Mouse (Mus musculus): ENCODE measurements around the gene Cacna1b. TPM values are rescaled to one million over a fixed set of nuclear protein-coding genes. Genes with fewer than 3 reads are reported as not detected.

Gene Cacna1b
- 0.23 and 0.26 TPM in 2 replicates for polyA plus RNA-seq (2014; fragmentation: Nextera tagmentation; extraction: Ambion mirVana)

DNA sequence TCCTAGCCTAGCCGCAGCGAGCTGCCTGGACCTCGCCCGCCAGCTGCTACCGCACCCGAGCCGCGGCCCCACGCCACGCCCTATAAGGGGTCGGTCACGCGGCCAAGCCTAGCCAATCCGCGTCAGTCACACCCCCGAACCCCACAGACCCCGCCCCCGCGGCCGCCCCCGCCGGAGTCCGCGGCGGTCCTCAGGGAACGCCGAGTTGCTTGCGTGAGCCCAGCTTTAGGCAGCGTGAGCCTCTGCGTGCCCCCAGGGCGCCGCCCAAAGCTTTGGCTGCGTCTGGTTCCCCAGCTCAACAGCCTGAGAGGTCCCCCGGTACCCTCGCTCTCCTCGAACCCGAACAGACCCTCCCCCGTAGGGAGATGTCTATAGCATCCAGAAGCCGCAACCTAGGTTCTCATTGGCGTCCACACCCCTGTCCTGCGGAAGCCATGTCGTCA lies at the start of gene Cacna1b:
Gene Cacna1b, minus strand, starts transcription at position 38 of the 443 bp plus-strand sequence.
- H3K27me3 ChIP-seq (replicated peaks; ENCODE audit: control insufficient read depth, insufficient read depth, low read length) = peaks cover 30% of the 10 kb centered on the region
- H3K4me2 ChIP-seq = peak within 1 kb of the TSS; percentile 90
- no peaks in the 10 kb centered on the region for H3K36me3 ChIP-seq (ENCODE audit: control insufficient read depth, insufficient read depth, low read length)
- WGBS = under 1% methylated on average over 40 of the region's 42 CpGs
- DNase-seq (ENCODE audit: low spot score) = peak; percentile 65
- peak; percentile 84 for ATAC-seq (replicated peaks; ENCODE audit: low FRiP score)
- H3K27ac ChIP-seq (ENCODE audit: low read depth, low read length) = no peak within 1 kb of the TSS
- no peaks in the 10 kb centered on the region for H3K9me3 ChIP-seq (ENCODE audit: control insufficient read depth, low read length)
- peaks cover 11% of the 10 kb centered on the region for H3K4me1 ChIP-seq (replicated peaks; ENCODE audit: control insufficient read depth, insufficient read depth, low read length)
- no peak within 1 kb of the TSS for H3K9ac ChIP-seq (ENCODE audit: low read depth, low read length)
- H3K4me3 ChIP-seq (ENCODE audit: low read depth, low read length) = peak within 1 kb of the TSS; percentile 57

DNA sequence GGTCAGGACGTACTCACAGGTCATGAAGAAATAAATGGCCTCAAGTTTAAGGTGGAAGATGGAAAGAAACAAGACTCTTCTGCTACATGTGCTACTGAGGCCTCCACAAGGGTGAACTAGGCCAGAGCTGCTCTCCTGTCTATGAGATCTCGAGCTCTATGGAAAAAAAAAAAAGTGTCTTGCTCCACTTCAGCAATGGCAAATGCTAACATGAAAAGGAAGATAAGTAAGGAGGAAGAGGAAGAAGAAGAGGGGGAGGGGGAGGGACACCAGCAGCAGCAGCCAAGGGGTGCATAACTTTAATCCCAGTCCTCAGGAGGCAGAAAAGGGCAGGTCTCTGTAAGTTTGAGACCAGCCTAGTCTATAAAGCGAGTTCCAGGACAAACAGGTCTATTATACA lies 46.8 kb upstream of the Cacna1b start:
- Histone ChIP-seq H3K27ac (ENCODE audit: low read depth, low read length) (no peak overlapping the region), H3K4me3 (ENCODE audit: low read depth, low read length) (no peak overlapping the region), H3K36me3 (ENCODE audit: control insufficient read depth, insufficient read depth, low read length) (peaks cover 42% of the 10 kb centered on the region), H3K4me1 (replicated peaks; ENCODE audit: control insufficient read depth, insufficient read depth, low read length) (no peaks in the 10 kb centered on the region), H3K9ac (ENCODE audit: low read depth, low read length) (no peak overlapping the region), H3K9me3 (ENCODE audit: control insufficient read depth, low read length) (no peaks in the 10 kb centered on the region), H3K27me3 (replicated peaks; ENCODE audit: control insufficient read depth, insufficient read depth, low read length) (no peaks in the 10 kb centered on the region), H3K4me2 (no peak overlapping the region)
- DNase-seq (ENCODE audit: low spot score) (no peak), ATAC-seq (replicated peaks; ENCODE audit: low FRiP score) (no peak)
- 78% methylated on average over 3 of the region's 3 CpGs for WGBS

DNA sequence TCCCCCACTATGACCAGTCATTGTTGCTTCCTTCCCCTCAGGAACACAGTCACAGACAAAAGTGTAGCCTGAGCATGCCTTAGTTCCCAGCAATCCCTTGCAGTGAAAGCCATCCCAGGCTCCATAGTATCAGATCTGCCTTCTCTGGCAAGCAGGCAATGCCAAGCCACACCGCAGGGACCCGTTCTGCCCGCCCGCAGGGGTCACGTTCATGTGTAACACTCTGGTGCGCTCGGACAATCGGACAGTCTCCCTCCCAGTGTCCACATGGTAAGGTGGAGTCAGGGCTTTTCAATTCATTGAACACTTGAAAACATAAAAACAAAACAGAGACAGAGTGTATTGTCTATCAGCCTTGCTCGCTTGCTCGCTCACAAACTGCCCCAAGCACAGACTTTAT lies 44.7 kb upstream of the Cacna1b start:
- peaks cover 34% of the 10 kb centered on the region for H3K36me3 ChIP-seq (ENCODE audit: control insufficient read depth, insufficient read depth, low read length)

DNA sequence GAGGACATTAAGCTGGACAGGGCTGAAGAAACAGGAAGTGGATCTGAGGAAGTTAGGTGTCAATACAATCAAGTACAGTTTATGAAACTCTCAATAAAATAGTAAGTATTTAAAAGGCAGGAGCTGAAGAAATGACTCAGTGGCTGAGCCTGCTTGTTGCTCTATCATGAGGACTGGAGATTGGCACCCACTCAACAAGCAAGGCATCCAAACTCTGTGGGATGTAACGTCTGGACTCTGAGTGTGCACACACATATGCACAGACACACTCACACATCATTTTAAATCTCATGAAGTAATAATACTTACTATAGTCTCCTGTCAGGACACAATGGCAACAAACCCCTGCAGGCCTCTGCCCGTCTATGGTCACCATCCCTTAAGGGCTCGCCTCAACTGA lies 44.1 kb upstream of the Cacna1b start:
- no peak overlapping the region for H3K27ac ChIP-seq (ENCODE audit: low read depth, low read length)
- 93% methylated on average over 3 of the region's 3 CpGs for WGBS
- no peaks in the 10 kb centered on the region for H3K4me1 ChIP-seq (replicated peaks; ENCODE audit: control insufficient read depth, insufficient read depth, low read length)
- ATAC-seq (replicated peaks; ENCODE audit: low FRiP score) = no peak
- no peaks in the 10 kb centered on the region for H3K27me3 ChIP-seq (replicated peaks; ENCODE audit: control insufficient read depth, insufficient read depth, low read length)
- no peak overlapping the region for H3K4me2 ChIP-seq
- H3K4me3 ChIP-seq (ENCODE audit: low read depth, low read length) = no peak overlapping the region
- no peak overlapping the region for H3K9ac ChIP-seq (ENCODE audit: low read depth, low read length)
- no peaks in the 10 kb centered on the region for H3K9me3 ChIP-seq (ENCODE audit: control insufficient read depth, low read length)
- no peak for DNase-seq (ENCODE audit: low spot score)
- H3K36me3 ChIP-seq (ENCODE audit: control insufficient read depth, insufficient read depth, low read length) = peaks cover 32% of the 10 kb centered on the region

More for the DNA sequence above, 44.7 kb upstream of the Cacna1b start:
- no peak for DNase-seq (ENCODE audit: low spot score)
- Histone ChIP-seq H3K9ac (ENCODE audit: low read depth, low read length) (no peak overlapping the region), H3K4me2 (no peak overlapping the region), H3K4me3 (ENCODE audit: low read depth, low read length) (no peak overlapping the region), H3K27ac (ENCODE audit: low read depth, low read length) (no peak overlapping the region), H3K27me3 (replicated peaks; ENCODE audit: control insufficient read depth, insufficient read depth, low read length) (no peaks in the 10 kb centered on the region), H3K9me3 (ENCODE audit: control insufficient read depth, low read length) (no peaks in the 10 kb centered on the region), H3K4me1 (replicated peaks; ENCODE audit: control insufficient read depth, insufficient read depth, low read length) (no peaks in the 10 kb centered on the region)
- ATAC-seq (replicated peaks; ENCODE audit: low FRiP score) = no peak
- 95% methylated on average over 10 of the region's 10 CpGs for WGBS

DNA sequence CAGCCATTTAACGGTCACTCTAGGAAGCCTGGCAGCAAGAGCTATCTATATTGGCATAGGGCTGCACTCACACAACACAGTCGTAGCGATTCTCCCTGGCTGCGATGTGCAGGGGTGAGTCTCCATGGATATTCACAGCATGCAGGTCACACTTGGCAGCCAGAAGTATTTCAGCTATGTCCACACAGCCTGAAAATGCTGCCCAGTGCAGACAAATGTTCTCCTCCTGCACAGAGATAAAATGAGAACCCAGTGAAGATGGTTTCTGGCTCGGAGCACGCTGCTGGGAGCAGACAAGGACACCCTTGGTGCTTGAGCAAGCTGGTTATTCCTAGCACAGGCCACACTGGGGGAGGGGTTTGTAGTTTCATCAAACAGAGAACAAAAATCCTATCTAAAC lies 43.2 kb upstream of the Cacna1b start:
- ATAC-seq (replicated peaks; ENCODE audit: low FRiP score) (no peak), DNase-seq (ENCODE audit: low spot score) (no peak)
- H3K9ac ChIP-seq (ENCODE audit: low read depth, low read length) = no peak overlapping the region
- peaks cover 37% of the 10 kb centered on the region for H3K36me3 ChIP-seq (ENCODE audit: control insufficient read depth, insufficient read depth, low read length)
- H3K9me3 ChIP-seq (ENCODE audit: control insufficient read depth, low read length) = no peaks in the 10 kb centered on the region
- no peak overlapping the region for H3K4me3 ChIP-seq (ENCODE audit: low read depth, low read length)
- no peak overlapping the region for H3K4me2 ChIP-seq
- no peak overlapping the region for H3K27ac ChIP-seq (ENCODE audit: low read depth, low read length)
- WGBS = 96% methylated on average over 6 of the region's 6 CpGs
- no peaks in the 10 kb centered on the region for H3K4me1 ChIP-seq (replicated peaks; ENCODE audit: control insufficient read depth, insufficient read depth, low read length)
- no peaks in the 10 kb centered on the region for H3K27me3 ChIP-seq (replicated peaks; ENCODE audit: control insufficient read depth, insufficient read depth, low read length)

DNA sequence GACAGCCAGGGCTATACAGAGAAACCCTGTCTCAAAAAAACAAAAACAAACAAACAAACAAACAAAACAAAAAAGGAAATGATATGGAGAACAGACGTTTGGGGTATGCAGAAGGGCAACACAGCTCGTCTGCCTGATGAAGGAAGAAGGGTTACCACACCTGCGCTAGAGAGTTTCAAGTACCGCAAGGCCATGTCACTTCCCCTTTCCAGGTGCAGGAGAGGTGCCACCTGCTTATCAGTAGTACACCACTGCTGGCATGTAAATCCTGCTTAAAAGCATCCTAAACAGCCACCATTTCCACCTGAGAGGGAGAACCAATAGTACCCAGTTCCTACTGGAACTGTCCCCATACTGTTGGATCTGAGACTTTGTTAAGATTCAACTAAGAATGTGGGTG lies 42.7 kb upstream of the Cacna1b start:
- 81% methylated on average over 4 of the region's 4 CpGs for WGBS
- no peak for ATAC-seq (replicated peaks; ENCODE audit: low FRiP score)
- Histone ChIP-seq H3K4me2 (no peak overlapping the region), H3K4me1 (replicated peaks; ENCODE audit: control insufficient read depth, insufficient read depth, low read length) (no peaks in the 10 kb centered on the region), H3K27me3 (replicated peaks; ENCODE audit: control insufficient read depth, insufficient read depth, low read length) (no peaks in the 10 kb centered on the region), H3K9me3 (ENCODE audit: control insufficient read depth, low read length) (no peaks in the 10 kb centered on the region), H3K4me3 (ENCODE audit: low read depth, low read length) (no peak overlapping the region), H3K9ac (ENCODE audit: low read depth, low read length) (no peak overlapping the region), H3K36me3 (ENCODE audit: control insufficient read depth, insufficient read depth, low read length) (peaks cover 40% of the 10 kb centered on the region), H3K27ac (ENCODE audit: low read depth, low read length) (no peak overlapping the region)
- DNase-seq (ENCODE audit: low spot score) = no peak

DNA sequence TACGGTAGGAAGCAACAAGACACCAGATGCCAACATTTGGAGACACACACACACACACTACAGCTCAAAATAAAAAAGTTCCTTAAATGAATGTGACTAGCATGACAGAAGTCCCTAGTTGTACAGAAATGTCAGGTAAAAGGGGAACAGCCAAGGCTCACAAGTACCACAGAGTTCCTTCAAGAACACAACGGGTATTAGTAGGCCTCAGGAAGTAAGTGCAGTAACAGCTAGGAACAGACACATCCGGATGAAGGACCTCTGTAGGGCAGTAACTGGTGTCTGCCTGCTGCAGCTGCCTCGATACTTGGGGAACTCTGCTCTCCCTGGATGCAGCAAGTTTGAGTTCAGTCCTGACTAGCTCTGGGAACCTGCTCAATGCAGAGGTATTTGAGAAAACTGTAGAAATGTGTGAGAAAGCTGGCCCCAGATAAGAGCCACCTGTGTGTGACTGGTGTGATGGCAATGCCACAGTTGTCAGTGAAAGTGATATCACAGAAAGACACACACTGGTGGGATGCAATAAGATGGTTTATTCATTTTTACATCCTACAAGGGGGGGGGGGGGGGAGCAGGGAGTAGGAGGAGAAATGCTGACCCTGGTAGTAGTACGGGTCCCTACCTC lies 34.0 kb upstream of the Cacna1b start:
- ATAC-seq (replicated peaks; ENCODE audit: low FRiP score) (peak; percentile 31), DNase-seq (ENCODE audit: low spot score) (no peak)
- whole genome bisulfite sequencing = 78% methylated on average over 5 of the region's 5 CpGs
- Histone ChIP-seq H3K27ac (ENCODE audit: low read depth, low read length) (no peak overlapping the region), H3K27me3 (replicated peaks; ENCODE audit: control insufficient read depth, insufficient read depth, low read length) (no peaks in the 10 kb centered on the region), H3K4me3 (ENCODE audit: low read depth, low read length) (no peak overlapping the region), H3K9ac (ENCODE audit: low read depth, low read length) (no peak overlapping the region), H3K9me3 (ENCODE audit: control insufficient read depth, low read length) (no peaks in the 10 kb centered on the region), H3K36me3 (ENCODE audit: control insufficient read depth, insufficient read depth, low read length) (peaks cover 36% of the 10 kb centered on the region), H3K4me2 (no peak overlapping the region), H3K4me1 (replicated peaks; ENCODE audit: control insufficient read depth, insufficient read depth, low read length) (peaks cover 9% of the 10 kb centered on the region)

DNA sequence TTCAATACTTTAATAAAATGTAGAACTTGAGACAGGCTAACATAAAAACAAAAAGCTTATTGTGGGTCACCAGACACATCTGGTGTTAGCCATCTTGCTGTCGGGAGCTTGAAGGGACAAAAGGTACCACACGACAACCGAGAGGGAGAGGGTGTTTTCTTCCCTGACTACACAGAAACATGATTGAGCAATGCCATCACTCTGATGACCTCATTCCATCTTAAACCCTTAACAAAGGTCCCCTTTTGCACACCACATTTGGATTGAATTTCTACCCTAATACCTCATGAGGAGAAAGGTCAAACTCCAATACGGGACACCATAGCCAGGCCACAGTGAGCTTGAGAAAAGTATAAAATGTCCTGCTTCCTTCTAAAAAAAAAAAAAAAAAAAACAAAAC lies 24.3 kb upstream of the Cacna1b start:
- Histone ChIP-seq H3K9me3 (ENCODE audit: control insufficient read depth, low read length) (no peaks in the 10 kb centered on the region), H3K36me3 (ENCODE audit: control insufficient read depth, insufficient read depth, low read length) (peaks cover 16% of the 10 kb centered on the region), H3K9ac (ENCODE audit: low read depth, low read length) (no peak overlapping the region), H3K4me1 (replicated peaks; ENCODE audit: control insufficient read depth, insufficient read depth, low read length) (no peaks in the 10 kb centered on the region), H3K27ac (ENCODE audit: low read depth, low read length) (no peak overlapping the region), H3K27me3 (replicated peaks; ENCODE audit: control insufficient read depth, insufficient read depth, low read length) (no peaks in the 10 kb centered on the region), H3K4me3 (ENCODE audit: low read depth, low read length) (no peak overlapping the region), H3K4me2 (no peak overlapping the region)
- DNase-seq (ENCODE audit: low spot score) (no peak), ATAC-seq (replicated peaks; ENCODE audit: low FRiP score) (no peak)
- WGBS = 81% methylated on average over 4 of the region's 4 CpGs

DNA sequence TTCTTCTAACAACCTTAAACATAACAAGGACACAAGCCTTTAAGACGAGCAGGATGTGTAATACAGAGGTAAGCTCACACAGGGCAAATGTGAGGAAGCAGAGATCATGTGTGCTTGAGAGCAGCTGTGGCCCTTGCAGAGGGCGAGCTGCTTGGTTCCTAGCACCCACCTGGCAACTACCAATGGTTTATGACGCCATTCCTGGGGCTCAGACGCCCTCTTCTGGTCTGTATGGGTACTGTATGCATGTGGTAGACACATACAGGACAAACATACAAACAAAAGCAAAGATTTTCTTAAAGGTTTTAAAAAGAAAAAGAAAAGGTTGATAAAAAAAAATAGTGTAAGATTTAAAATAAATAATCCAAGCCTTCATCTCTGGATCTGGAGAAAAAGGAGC lies 18.3 kb upstream of the Cacna1b start:
- WGBS = 47% methylated on average over 4 of the region's 4 CpGs
- no peaks in the 10 kb centered on the region for H3K9me3 ChIP-seq (ENCODE audit: control insufficient read depth, low read length)
- H3K27ac ChIP-seq (ENCODE audit: low read depth, low read length) = no peak overlapping the region

More for the DNA sequence above, 18.3 kb upstream of the Cacna1b start:
- Histone ChIP-seq H3K36me3 (ENCODE audit: control insufficient read depth, insufficient read depth, low read length) (no peaks in the 10 kb centered on the region), H3K4me1 (replicated peaks; ENCODE audit: control insufficient read depth, insufficient read depth, low read length) (no peaks in the 10 kb centered on the region), H3K4me3 (ENCODE audit: low read depth, low read length) (no peak overlapping the region), H3K4me2 (no peak overlapping the region), H3K9ac (ENCODE audit: low read depth, low read length) (no peak overlapping the region), H3K27me3 (replicated peaks; ENCODE audit: control insufficient read depth, insufficient read depth, low read length) (no peaks in the 10 kb centered on the region)
- DNase-seq (ENCODE audit: low spot score) = no peak
- no peak for ATAC-seq (replicated peaks; ENCODE audit: low FRiP score)

Data from liver, embryonic 11.5 days (tissue).